Mouse (Mus musculus) limb, embryonic 15.5 days (tissue): ENCODE results near the gene Trdmt1. TPM values are rescaled to one million over a fixed set of nuclear protein-coding genes. Genes with fewer than 3 reads are reported as not detected.

Experiments used
- ATAC-seq: fragments of 200-750 bp; cut with Nextera tagmentation; 2 replicates; pipeline ENCODE4 v1.8.0; 2017; ENCODE audit warnings: low read depth, moderate TSS enrichment; ENCODE audit not compliant: insufficient number of reproducible peaks, low FRiP score, low TSS enrichment
- H3K27ac ChIP-seq: fragments of 300-500 bp; sonication (generic); 2 replicates; pipeline ENCODE4 v1.5.1; 2015; ENCODE audit warnings: moderate library complexity, mild to moderate bottlenecking, inconsistent platforms
- H3K27me3 ChIP-seq: fragments of 300-500 bp; sonication (generic); 2 replicates; pipeline ENCODE4 v1.6.1; 2015; ENCODE audit warnings: inconsistent platforms
- H3K36me3 ChIP-seq: fragments of 300-500 bp; sonication (generic); 2 replicates; pipeline ENCODE4 v1.6.1; 2015; ENCODE audit warnings: inconsistent platforms
- H3K4me1 ChIP-seq: fragments of 300-500 bp; sonication (generic); 2 replicates; pipeline ENCODE4 v1.6.1; 2015; ENCODE audit warnings: inconsistent platforms
- H3K4me2 ChIP-seq: fragments of 300-500 bp; sonication (generic); 2 replicates; pipeline ENCODE4 v1.6.1; 2015; ENCODE audit warnings: mild to moderate bottlenecking, inconsistent platforms
- H3K4me3 ChIP-seq: fragments of 300-500 bp; sonication (generic); 2 replicates; pipeline ENCODE4 v1.5.1; 2015; ENCODE audit warnings: mild to moderate bottlenecking, inconsistent platforms
- H3K9ac ChIP-seq: fragments of 300-500 bp; sonication (generic); 2 replicates; pipeline ENCODE4 v1.6.1; 2015; ENCODE audit warnings: inconsistent platforms
- H3K9me3 ChIP-seq: fragments of 300-500 bp; sonication (generic); 2 replicates; pipeline ENCODE4 v1.6.1; 2016; ENCODE audit warnings: inconsistent platforms
- WGBS: fragments of 180-500 bp; shearing (Covaris S2); methylation state at CpG from one replicate; pipeline ENCODE4 v1.1.7; 2015; 5-methylcytosine and 5-hydroxymethylcytosine counted together
- polyA plus RNA-seq: library from polyadenylated mRNA; unstranded; fragments of >200 nt; fragmentation: Nextera tagmentation; extraction: Ambion mirVana; gene quantifications from 2 replicates; pipeline ENCODE4 v1.2.1, GENCODE M21; 2015

Gene Trdmt1
- polyA plus RNA-seq, 1 experiment from 2014 or later: 11.5 TPM

- no peak overlapping the region for H3K9ac ChIP-seq
- H3K4me1 ChIP-seq: peaks cover 17% of the 10 kb centered on the region
- peak; percentile 74; the same call in 1 of the 2 replicates for ATAC-seq
Observed at GRCm38 (mm10) chr2:13556239-13556638, 11.8 kb upstream of the Trdmt1 start.

GRCm38 (mm10) chr2:13553966-13554365 is 9.5 kb upstream of the Trdmt1 start:
- H3K4me2 ChIP-seq: no peak overlapping the region
- H3K9me3 ChIP-seq: no peaks in the 10 kb centered on the region
- WGBS: 69% methylated on average over 2 of the region's 2 CpGs
- H3K27ac ChIP-seq: no peak overlapping the region
- H3K4me3 ChIP-seq: no peak overlapping the region
- H3K36me3 ChIP-seq: no peaks in the 10 kb centered on the region
- ATAC-seq: no peak
- peaks cover 16% of the 10 kb centered on the region for H3K4me1 ChIP-seq
- H3K9ac ChIP-seq: no peak overlapping the region
- no peaks in the 10 kb centered on the region for H3K27me3 ChIP-seq

More at GRCm38 (mm10) chr2:13556239-13556638, 11.8 kb upstream of the Trdmt1 start:
- Histone ChIP-seq H3K36me3 (no peaks in the 10 kb centered on the region), H3K27me3 (no peaks in the 10 kb centered on the region), H3K27ac (no peak overlapping the region), H3K9me3 (no peaks in the 10 kb centered on the region), H3K4me2 (no peak overlapping the region), H3K4me3 (no peak overlapping the region)

- WGBS: 44% methylated on average over 3 of the region's 3 CpGs
- Histone ChIP-seq H3K27ac (no peak overlapping the region; the same call in 1 of the 2 replicates), H3K4me1 (peaks cover 5% of the 10 kb centered on the region; the same call in 1 of the 2 replicates), H3K36me3 (no peaks in the 10 kb centered on the region), H3K9me3 (no peaks in the 10 kb centered on the region), H3K4me2 (no peak overlapping the region), H3K9ac (no peak overlapping the region), H3K27me3 (no peaks in the 10 kb centered on the region), H3K4me3 (no peak overlapping the region)
- ATAC-seq: no peak
Observed at GRCm38 (mm10) chr2:13548749-13549148, 4.3 kb upstream of the Trdmt1 start.

- ATAC-seq: no peak
- H3K4me3 ChIP-seq: peak overlapping the region; percentile 69
- peak overlapping the region; percentile 55 for H3K4me2 ChIP-seq
- no peaks in the 10 kb centered on the region for H3K36me3 ChIP-seq
- H3K27me3 ChIP-seq: no peaks in the 10 kb centered on the region
- H3K9ac ChIP-seq: peak overlapping the region; percentile 70
- 34% methylated on average over 8 of the region's 8 CpGs for WGBS
- peaks cover 5% of the 10 kb centered on the region; the same call in 1 of the 2 replicates for H3K4me1 ChIP-seq
- peak overlapping the region; percentile 99 for H3K27ac ChIP-seq
- H3K9me3 ChIP-seq: no peaks in the 10 kb centered on the region
Observed at GRCm38 (mm10) chr2:13543519-13544124, 846 bp downstream of the Trdmt1 start.

GRCm38 (mm10) chr2:13539860-13540259 is 4.6 kb downstream of the Trdmt1 start:
- H3K9me3 ChIP-seq: no peaks in the 10 kb centered on the region
- H3K4me3 ChIP-seq: no peak overlapping the region
- 76% methylated on average over 1 of the region's 1 CpGs for WGBS
- no peaks in the 10 kb centered on the region for H3K36me3 ChIP-seq
- no peak overlapping the region for H3K9ac ChIP-seq
- no peaks in the 10 kb centered on the region for H3K27me3 ChIP-seq
- no peak for ATAC-seq
- H3K4me1 ChIP-seq: peaks cover 6% of the 10 kb centered on the region; the same call in 1 of the 2 replicates
- H3K27ac ChIP-seq: no peak overlapping the region
- H3K4me2 ChIP-seq: no peak overlapping the region

- H3K36me3 ChIP-seq: no peaks in the 10 kb centered on the region
- H3K27me3 ChIP-seq: no peaks in the 10 kb centered on the region
- H3K27ac ChIP-seq: no peak overlapping the region
- 73% methylated on average over 6 of the region's 6 CpGs for WGBS
- no peak overlapping the region for H3K9ac ChIP-seq
- no peak overlapping the region for H3K4me3 ChIP-seq
- peaks cover 2% of the 10 kb centered on the region; the same call in 1 of the 2 replicates for H3K4me1 ChIP-seq
- ATAC-seq: no peak
- no peaks in the 10 kb centered on the region for H3K9me3 ChIP-seq
- no peak overlapping the region for H3K4me2 ChIP-seq
Observed at GRCm38 (mm10) chr2:13538704-13539377, 5.6 kb downstream of the Trdmt1 start.

- no peaks in the 10 kb centered on the region for H3K36me3 ChIP-seq
- peaks cover 2% of the 10 kb centered on the region; the same call in 1 of the 2 replicates for H3K4me1 ChIP-seq
- no peak for ATAC-seq
- no peaks in the 10 kb centered on the region for H3K9me3 ChIP-seq
- no peak overlapping the region for H3K4me3 ChIP-seq
- H3K9ac ChIP-seq: no peak overlapping the region
- 80% methylated on average over 2 of the region's 2 CpGs for WGBS
- H3K4me2 ChIP-seq: no peak overlapping the region
- H3K27ac ChIP-seq: no peak overlapping the region
- no peaks in the 10 kb centered on the region for H3K27me3 ChIP-seq
Observed at GRCm38 (mm10) chr2:13538258-13538657, 6.2 kb downstream of the Trdmt1 start.

GRCm38 (mm10) chr2:13537733-13538132 is 6.7 kb downstream of the Trdmt1 start:
- 36% methylated on average over 2 of the region's 2 CpGs for WGBS

GRCm38 (mm10) chr2:13536747-13537146 is 7.7 kb downstream of the Trdmt1 start:
- Histone ChIP-seq H3K4me1 (0 out of 2 replicates have a peak, but pooled peaks cover 2% of the 10 kb centered on the region), H3K4me3 (no peak overlapping the region)

More at GRCm38 (mm10) chr2:13537733-13538132, 6.7 kb downstream of the Trdmt1 start:
- Histone ChIP-seq H3K36me3 (no peaks in the 10 kb centered on the region), H3K27ac (no peak overlapping the region), H3K4me3 (no peak overlapping the region), H3K9ac (no peak overlapping the region), H3K4me1 (0 out of 2 replicates have a peak, but pooled peaks cover 2% of the 10 kb centered on the region), H3K9me3 (no peaks in the 10 kb centered on the region), H3K27me3 (no peaks in the 10 kb centered on the region), H3K4me2 (no peak overlapping the region)
- ATAC-seq: no peak

GRCm38 (mm10) chr2:13530639-13531038 is 13.8 kb downstream of the Trdmt1 start:
- Histone ChIP-seq H3K9ac (no peak overlapping the region), H3K36me3 (no peaks in the 10 kb centered on the region), H3K27ac (no peak overlapping the region), H3K27me3 (no peaks in the 10 kb centered on the region), H3K4me1 (0 out of 2 replicates have a peak, but pooled peaks cover 2% of the 10 kb centered on the region), H3K9me3 (no peaks in the 10 kb centered on the region), H3K4me3 (no peak overlapping the region), H3K4me2 (no peak overlapping the region)
- ATAC-seq: no peak
- WGBS: 87% methylated on average over 6 of the region's 6 CpGs

More at GRCm38 (mm10) chr2:13536747-13537146, 7.7 kb downstream of the Trdmt1 start:
- H3K27ac ChIP-seq: no peak overlapping the region
- ATAC-seq: no peak
- H3K4me2 ChIP-seq: no peak overlapping the region
- H3K36me3 ChIP-seq: no peaks in the 10 kb centered on the region
- no peaks in the 10 kb centered on the region for H3K27me3 ChIP-seq
- no peak overlapping the region for H3K9ac ChIP-seq
- H3K9me3 ChIP-seq: no peaks in the 10 kb centered on the region

GRCm38 (mm10) chr2:13529253-13529933 is 15.1 kb downstream of the Trdmt1 start:
- H3K27ac ChIP-seq: no peak overlapping the region
- no peak overlapping the region for H3K9ac ChIP-seq
- H3K4me3 ChIP-seq: no peak overlapping the region
- H3K4me2 ChIP-seq: no peak overlapping the region
- no peaks in the 10 kb centered on the region for H3K27me3 ChIP-seq
- WGBS: 93% methylated on average over 3 of the region's 3 CpGs
- H3K36me3 ChIP-seq: no peaks in the 10 kb centered on the region
- H3K4me1 ChIP-seq: no peaks in the 10 kb centered on the region
- ATAC-seq: no peak
- H3K9me3 ChIP-seq: no peaks in the 10 kb centered on the region

GRCm38 (mm10) chr2:13527531-13527930 is 16.9 kb downstream of the Trdmt1 start:
- WGBS: 75% methylated on average over 4 of the region's 4 CpGs
- Histone ChIP-seq H3K27ac (no peak overlapping the region), H3K4me3 (no peak overlapping the region), H3K4me1 (0 out of 2 replicates have a peak, but pooled peaks cover 4% of the 10 kb centered on the region), H3K27me3 (no peaks in the 10 kb centered on the region), H3K4me2 (no peak overlapping the region), H3K9me3 (no peaks in the 10 kb centered on the region), H3K9ac (no peak overlapping the region), H3K36me3 (no peaks in the 10 kb centered on the region)
- ATAC-seq: no peak
